Mouse (Mus musculus): ENCODE results near the gene Slc27a3. TPM values are rescaled to one million over a fixed set of nuclear protein-coding genes. Genes with fewer than 3 reads are reported as not detected.

Gene Slc27a3
- polyA plus RNA-seq, 1 experiment from 2014 or later, result 18.8 TPM

DNA sequence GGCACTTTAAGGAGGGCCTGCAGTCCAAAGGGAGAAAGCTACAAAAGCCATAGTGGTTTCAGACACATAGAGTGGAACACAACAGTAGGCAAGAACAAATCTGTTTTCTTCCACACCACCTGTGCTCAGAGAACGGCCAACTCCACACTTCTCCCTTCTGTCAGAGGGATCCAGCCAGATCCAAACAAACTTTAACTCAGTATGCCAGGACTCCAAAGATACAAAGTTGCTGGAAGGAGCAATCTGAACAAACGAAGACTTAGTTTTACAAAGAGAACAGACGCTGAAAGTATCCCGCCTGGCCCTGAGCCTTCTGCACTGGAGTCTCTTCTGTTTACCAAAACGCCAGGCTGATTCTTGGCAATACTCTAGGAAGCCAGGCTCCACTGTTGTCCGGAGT lies 31.0 kb upstream of the Slc27a3 start:
- Histone ChIP-seq H3K9me3 (no peaks in the 10 kb centered on the region), H3K9ac (replicated peaks) (no peak overlapping the region), H3K27me3 (no peaks in the 10 kb centered on the region), H3K4me2 (replicated peaks) (no peak overlapping the region), H3K27ac (replicated peaks) (no peak overlapping the region), H3K36me3 (peaks cover 63% of the 10 kb centered on the region), H3K4me3 (no peak overlapping the region), H3K4me1 (no peaks in the 10 kb centered on the region)
- WGBS, result 82% methylated on average over 6 of the region's 6 CpGs
- ATAC-seq (replicated peaks), result no peak

DNA sequence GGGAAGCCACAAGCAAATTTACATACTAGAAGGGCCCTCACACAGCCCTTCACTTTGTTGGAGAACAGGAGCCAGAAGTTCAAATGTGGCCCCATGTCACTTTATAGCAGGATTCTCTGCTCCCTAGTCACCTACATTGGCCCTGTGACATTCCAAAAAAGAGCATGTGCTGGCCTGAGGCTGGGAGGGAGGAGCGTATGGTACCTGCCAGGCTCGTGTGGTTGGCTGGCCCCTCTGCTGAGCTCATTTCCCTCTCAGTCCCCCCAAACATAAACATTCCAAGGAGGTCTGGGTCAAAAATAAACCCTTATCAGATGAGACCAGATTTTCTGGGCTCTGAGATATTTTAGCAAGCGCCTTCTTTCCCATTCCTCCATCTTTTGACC lies 23.3 kb upstream of the Slc27a3 start:
- no peak for ATAC-seq (replicated peaks)
- Histone ChIP-seq H3K27ac (replicated peaks) (no peak overlapping the region), H3K4me2 (replicated peaks) (no peak overlapping the region), H3K9me3 (no peaks in the 10 kb centered on the region), H3K4me1 (no peaks in the 10 kb centered on the region), H3K27me3 (no peaks in the 10 kb centered on the region), H3K9ac (replicated peaks) (no peak overlapping the region), H3K4me3 (no peak overlapping the region), H3K36me3 (peaks cover 82% of the 10 kb centered on the region)
- WGBS, result 78% methylated on average over 3 of the region's 3 CpGs

DNA sequence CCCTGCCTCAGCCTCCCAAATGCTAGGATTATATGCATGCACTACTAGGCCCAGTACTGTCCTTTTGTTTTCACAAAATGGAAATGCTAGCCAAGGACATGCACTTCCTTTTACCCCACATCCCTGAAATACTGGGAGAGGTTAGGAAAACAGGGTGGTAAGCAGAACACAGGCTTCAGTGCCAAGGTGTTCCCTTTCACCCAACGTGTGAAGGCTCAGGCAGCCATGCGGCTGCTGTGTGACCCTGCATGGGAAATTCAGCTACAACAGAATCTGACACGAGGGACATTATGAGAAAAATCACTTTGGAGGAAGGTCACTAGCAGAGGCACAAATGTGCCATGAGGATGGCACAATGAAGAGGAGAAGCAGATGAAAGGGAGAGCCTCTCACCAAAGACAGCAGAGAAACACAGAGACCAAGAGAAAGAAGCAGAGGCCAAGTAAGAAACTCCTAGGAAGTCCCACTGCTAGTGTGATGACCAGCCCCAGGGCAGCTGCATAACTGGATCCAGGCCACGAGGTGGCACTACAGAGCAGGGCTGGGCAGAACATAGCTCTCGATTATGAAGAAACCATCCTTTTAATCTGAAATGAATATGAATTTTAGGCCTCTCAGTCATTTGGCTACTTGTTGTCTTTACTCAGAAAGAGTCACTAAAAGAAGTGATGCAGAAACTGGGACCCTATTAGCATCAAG lies 22.7 kb upstream of the Slc27a3 start:
- ATAC-seq (replicated peaks), result no peak
- H3K9me3 ChIP-seq, result no peaks in the 10 kb centered on the region
- H3K36me3 ChIP-seq, result peaks cover 83% of the 10 kb centered on the region
- H3K27ac ChIP-seq (replicated peaks), result no peak overlapping the region
- H3K4me1 ChIP-seq, result no peaks in the 10 kb centered on the region
- no peak overlapping the region for H3K4me3 ChIP-seq
- H3K9ac ChIP-seq (replicated peaks), result no peak overlapping the region
- no peak overlapping the region for H3K4me2 ChIP-seq (replicated peaks)
- no peaks in the 10 kb centered on the region for H3K27me3 ChIP-seq
- WGBS, result 45% methylated on average over 5 of the region's 5 CpGs

DNA sequence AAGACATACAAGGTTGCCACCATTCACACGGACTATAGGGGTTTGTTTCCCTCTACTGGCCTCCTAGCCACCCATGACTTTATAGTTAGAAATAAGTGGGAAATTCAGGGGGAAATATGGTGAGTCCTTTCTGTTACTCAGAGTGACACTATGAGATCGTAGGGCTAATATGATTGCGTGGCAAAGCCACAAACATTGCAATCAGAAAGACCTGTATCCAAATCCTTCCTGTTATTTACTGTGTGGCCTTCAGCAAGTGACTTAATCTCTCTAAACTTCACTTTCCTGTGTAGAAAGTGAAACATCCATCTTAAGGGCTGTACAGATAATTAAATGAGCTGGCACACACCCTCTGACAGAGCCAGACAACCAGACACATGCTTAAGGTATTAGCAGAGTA lies 19.0 kb upstream of the Slc27a3 start:
- Histone ChIP-seq H3K27ac (replicated peaks) (no peak overlapping the region), H3K27me3 (no peaks in the 10 kb centered on the region), H3K4me2 (replicated peaks) (no peak overlapping the region), H3K9ac (replicated peaks) (no peak overlapping the region), H3K4me3 (no peak overlapping the region), H3K36me3 (peaks cover 92% of the 10 kb centered on the region), H3K9me3 (no peaks in the 10 kb centered on the region), H3K4me1 (no peaks in the 10 kb centered on the region)
- no peak for ATAC-seq (replicated peaks)
- 93% methylated on average over 3 of the region's 3 CpGs for WGBS

DNA sequence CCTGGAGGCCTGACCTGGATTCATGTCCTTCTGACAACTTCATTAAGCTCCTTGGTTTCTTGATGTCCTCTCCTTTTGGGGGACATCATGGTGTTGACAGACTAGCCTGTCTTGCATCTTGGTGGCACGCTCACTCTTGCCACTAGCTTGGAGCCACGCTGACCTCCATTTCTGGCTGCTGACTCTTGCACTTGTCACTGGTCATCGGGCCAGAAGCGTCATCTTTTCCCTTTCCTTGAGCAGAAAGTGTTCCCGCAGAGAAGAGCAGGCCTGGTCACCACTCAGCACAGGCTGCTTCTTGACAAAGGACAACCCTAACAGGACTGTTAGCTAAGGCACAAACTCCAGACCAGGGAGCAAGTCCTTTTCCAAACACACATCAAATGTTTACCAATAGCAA lies 16.7 kb upstream of the Slc27a3 start:
- H3K36me3 ChIP-seq, result peaks cover 98% of the 10 kb centered on the region
- no peak overlapping the region for H3K27ac ChIP-seq (replicated peaks)
- 97% methylated on average over 5 of the region's 5 CpGs for WGBS
- no peaks in the 10 kb centered on the region for H3K4me1 ChIP-seq
- no peak for ATAC-seq (replicated peaks)
- H3K4me3 ChIP-seq, result no peak overlapping the region
- no peaks in the 10 kb centered on the region for H3K9me3 ChIP-seq
- H3K4me2 ChIP-seq (replicated peaks), result no peak overlapping the region
- no peak overlapping the region for H3K9ac ChIP-seq (replicated peaks)
- no peaks in the 10 kb centered on the region for H3K27me3 ChIP-seq

DNA sequence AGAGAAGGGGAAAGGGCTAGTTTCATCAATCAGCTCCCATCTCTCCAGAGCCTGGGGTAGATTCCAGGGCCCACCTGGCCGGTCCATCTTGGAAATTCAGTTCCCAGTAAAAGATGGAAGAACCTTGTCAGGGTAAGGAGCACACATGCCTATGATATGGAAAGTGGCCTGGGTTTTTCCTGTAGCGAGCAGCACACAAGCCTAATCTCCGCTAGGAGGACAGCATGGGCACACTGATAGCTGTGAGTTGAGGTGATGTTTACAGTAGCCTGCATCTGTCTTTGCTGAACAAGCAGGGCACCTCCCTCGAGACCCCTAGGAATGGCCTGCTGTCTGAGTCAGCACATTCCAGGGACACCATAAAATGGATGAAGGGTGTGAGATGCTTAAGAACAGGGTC lies 14.9 kb upstream of the Slc27a3 start:
- no peak overlapping the region for H3K4me2 ChIP-seq (replicated peaks)
- no peaks in the 10 kb centered on the region for H3K9me3 ChIP-seq
- no peak overlapping the region for H3K27ac ChIP-seq (replicated peaks)
- WGBS, result 89% methylated on average over 4 of the region's 4 CpGs
- no peak overlapping the region for H3K4me3 ChIP-seq
- ATAC-seq (replicated peaks), result no peak
- no peak overlapping the region for H3K9ac ChIP-seq (replicated peaks)
- peaks cover 99% of the 10 kb centered on the region for H3K36me3 ChIP-seq
- H3K27me3 ChIP-seq, result no peaks in the 10 kb centered on the region
- H3K4me1 ChIP-seq, result no peaks in the 10 kb centered on the region

DNA sequence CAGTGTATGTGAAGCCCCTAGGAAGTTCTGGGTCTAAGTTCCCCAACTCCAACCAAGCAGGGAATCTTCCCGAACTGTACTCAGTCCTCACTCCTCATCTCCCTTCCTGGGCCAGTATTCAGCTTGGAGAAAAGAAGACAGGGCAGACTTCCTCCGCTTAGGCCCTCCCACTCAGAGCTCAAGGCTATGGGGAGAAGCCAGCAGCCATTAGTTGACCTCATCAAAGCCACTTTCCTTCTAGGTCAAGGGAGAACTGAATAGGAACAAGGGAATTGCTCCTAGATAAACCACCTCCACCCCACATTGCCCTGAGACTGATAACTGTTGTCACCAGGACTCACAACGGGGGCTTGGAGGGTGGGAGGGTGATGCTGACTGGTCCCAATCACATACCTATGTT lies 14.4 kb upstream of the Slc27a3 start:
- Histone ChIP-seq H3K27me3 (no peaks in the 10 kb centered on the region), H3K9me3 (no peaks in the 10 kb centered on the region), H3K36me3 (peaks cover 99% of the 10 kb centered on the region), H3K4me1 (no peaks in the 10 kb centered on the region), H3K9ac (replicated peaks) (no peak overlapping the region), H3K27ac (replicated peaks) (no peak overlapping the region), H3K4me2 (replicated peaks) (no peak overlapping the region), H3K4me3 (no peak overlapping the region)
- WGBS, result 90% methylated on average over 3 of the region's 3 CpGs
- no peak for ATAC-seq (replicated peaks)

DNA sequence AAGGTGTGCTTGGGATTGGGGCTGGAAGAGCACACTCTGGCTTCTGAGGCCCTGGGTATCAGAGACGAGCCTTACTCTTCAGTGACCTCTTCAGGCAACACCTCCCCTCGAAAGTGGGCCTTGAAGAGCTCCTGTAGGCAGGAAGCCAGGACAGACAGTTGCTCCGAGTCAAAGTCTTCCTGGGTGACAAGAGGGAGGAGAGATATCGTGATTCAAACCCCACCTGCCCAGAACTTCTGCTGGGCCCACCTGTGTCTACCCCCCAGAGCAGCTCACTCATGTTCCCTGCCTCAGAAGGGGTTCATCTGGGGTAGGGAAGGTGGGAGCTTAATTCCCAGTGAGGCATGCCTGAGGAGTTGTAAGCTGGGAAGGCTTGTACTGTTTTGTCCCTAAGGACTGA lies 11.3 kb upstream of the Slc27a3 start:
- Histone ChIP-seq H3K9me3 (no peaks in the 10 kb centered on the region), H3K4me3 (no peak overlapping the region), H3K4me2 (replicated peaks) (no peak overlapping the region), H3K27me3 (no peaks in the 10 kb centered on the region), H3K27ac (replicated peaks) (no peak overlapping the region), H3K9ac (replicated peaks) (no peak overlapping the region), H3K4me1 (no peaks in the 10 kb centered on the region), H3K36me3 (peaks cover 97% of the 10 kb centered on the region)
- 79% methylated on average over 4 of the region's 4 CpGs for WGBS
- no peak for ATAC-seq (replicated peaks)

DNA sequence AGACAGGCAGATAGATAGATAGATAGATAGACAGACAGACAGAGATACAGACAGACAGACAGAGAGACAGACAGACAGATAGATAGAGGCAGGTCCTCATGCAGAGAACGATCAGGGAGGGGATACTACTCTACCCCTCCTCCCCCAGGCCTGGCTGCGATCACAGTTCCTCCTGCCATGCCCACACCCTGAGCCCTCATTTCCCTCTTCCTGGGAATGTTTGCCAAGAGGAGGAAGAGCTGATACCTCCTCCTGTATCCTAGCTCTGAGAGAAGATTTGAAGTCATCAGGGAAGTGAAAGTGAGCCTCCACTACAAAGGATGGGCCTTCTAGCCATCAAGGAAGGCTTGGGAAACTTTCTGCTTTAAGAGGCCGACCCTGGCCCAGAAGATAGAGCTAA lies 5.9 kb upstream of the Slc27a3 start:
- H3K27me3 ChIP-seq, result no peaks in the 10 kb centered on the region
- H3K4me3 ChIP-seq, result no peak overlapping the region
- no peaks in the 10 kb centered on the region for H3K9me3 ChIP-seq
- no peak overlapping the region for H3K9ac ChIP-seq (replicated peaks)
- H3K36me3 ChIP-seq, result peaks cover 89% of the 10 kb centered on the region
- ATAC-seq (replicated peaks), result no peak
- WGBS, result 90% methylated on average over 3 of the region's 3 CpGs
- H3K4me2 ChIP-seq (replicated peaks), result no peak overlapping the region
- no peak overlapping the region for H3K27ac ChIP-seq (replicated peaks)
- H3K4me1 ChIP-seq, result peaks cover under 1% of the 10 kb centered on the region; the same call in 1 of the 2 replicates

DNA sequence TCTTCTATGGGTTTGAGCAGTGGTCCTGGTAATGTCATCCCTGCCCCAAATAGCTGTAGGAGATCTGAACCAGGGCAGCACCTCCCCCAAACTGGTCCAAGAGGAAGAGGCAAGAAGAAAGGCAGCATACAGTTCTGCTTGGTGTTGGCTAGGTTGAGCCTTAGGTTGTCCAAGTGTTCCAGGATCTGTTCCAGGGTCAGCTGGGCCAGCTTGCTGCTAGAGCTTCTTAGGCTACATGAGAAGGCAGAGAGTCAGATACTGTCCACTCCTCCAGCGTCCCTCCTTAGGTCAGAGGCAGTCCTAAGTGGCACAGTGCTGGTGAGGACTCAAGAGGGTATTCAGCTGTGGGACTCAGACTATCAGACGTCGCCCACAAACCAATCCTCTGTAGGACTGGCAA lies 2.9 kb upstream of the Slc27a3 start:
- no peak overlapping the region for H3K27ac ChIP-seq (replicated peaks)
- H3K4me3 ChIP-seq, result no peak overlapping the region
- no peak for ATAC-seq (replicated peaks)
- H3K27me3 ChIP-seq, result no peaks in the 10 kb centered on the region
- H3K4me2 ChIP-seq (replicated peaks), result no peak overlapping the region
- peaks cover 62% of the 10 kb centered on the region for H3K36me3 ChIP-seq
- H3K9ac ChIP-seq (replicated peaks), result no peak overlapping the region
- no peaks in the 10 kb centered on the region for H3K9me3 ChIP-seq
- H3K4me1 ChIP-seq, result peaks cover 23% of the 10 kb centered on the region
- WGBS, result 93% methylated on average over 3 of the region's 3 CpGs

DNA sequence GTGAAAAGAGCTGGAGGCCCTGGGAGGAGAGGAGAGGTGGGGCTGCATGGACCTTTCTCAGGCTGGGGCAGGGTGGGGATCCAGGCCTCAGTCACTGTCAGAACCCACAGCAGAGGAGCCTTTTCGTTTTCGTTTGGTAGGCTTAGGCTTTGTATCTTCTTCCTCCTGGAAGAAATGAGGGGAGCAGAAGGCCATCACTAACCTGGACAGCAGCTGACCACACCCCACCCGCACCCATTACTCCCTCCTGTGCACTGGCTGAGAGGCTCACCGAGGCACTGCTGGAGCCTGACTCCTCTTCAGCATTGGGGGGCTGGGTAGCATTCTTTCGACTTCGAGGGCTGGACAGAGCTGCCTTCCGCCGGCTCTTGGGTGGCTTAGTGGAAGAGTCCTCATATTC lies 2.2 kb upstream of the Slc27a3 start:
- ATAC-seq (replicated peaks), result no peak
- WGBS, result 89% methylated on average over 8 of the region's 8 CpGs
- peaks cover 30% of the 10 kb centered on the region for H3K4me1 ChIP-seq
- no peaks in the 10 kb centered on the region for H3K9me3 ChIP-seq
- no peak overlapping the region for H3K9ac ChIP-seq (replicated peaks)
- H3K36me3 ChIP-seq, result peaks cover 55% of the 10 kb centered on the region
- no peaks in the 10 kb centered on the region for H3K27me3 ChIP-seq
- no peak overlapping the region for H3K27ac ChIP-seq (replicated peaks)
- H3K4me2 ChIP-seq (replicated peaks), result no peak overlapping the region
- H3K4me3 ChIP-seq, result no peak overlapping the region

DNA sequence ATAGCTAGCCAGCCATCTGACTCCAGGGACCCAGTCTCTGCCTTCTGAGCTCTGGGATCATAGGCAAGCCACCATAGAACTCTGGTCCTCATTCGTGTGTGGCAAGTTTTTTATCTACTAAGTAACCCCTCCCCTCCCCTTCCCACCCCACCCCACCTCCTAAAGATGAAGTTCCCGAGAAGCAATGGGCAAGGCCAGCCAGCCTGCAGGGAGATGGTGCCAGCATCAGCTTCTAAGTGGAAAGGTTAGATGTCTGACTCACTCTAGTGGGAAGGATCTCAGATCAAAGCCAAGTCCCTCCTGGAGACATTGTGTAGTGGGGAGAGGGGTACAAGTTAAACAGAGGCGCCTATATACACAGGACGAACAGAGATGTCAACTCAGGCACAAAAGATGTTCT lies 1.3 kb upstream of the Slc27a3 start:
- 77% methylated on average over 4 of the region's 4 CpGs for WGBS
- Histone ChIP-seq H3K36me3 (peaks cover 46% of the 10 kb centered on the region), H3K9ac (replicated peaks) (no peak overlapping the region), H3K27ac (replicated peaks) (no peak overlapping the region), H3K4me3 (no peak overlapping the region), H3K27me3 (no peaks in the 10 kb centered on the region), H3K4me1 (peaks cover 33% of the 10 kb centered on the region), H3K4me2 (replicated peaks) (no peak overlapping the region), H3K9me3 (no peaks in the 10 kb centered on the region)
- ATAC-seq (replicated peaks), result no peak
